Mouse (Mus musculus): ENCODE results near the gene Hist1h4h.
"Not testable (repeated sequence)": the region's sequence is repeated elsewhere in the genome, so short reads cannot be mapped to it uniquely, and the experiment has no call there.

The Hist1h4h gene

GRCm38 (mm10) chr13:23535137-23536075 is 4.6 kb downstream of the Hist1h4h start, which contains the start of gene Hist1h3g:
TSS of gene Hist1h3g (plus strand) at chr13:23535422.
- DNase-seq (ENCODE audit: low spot score): peak; percentile 85

GRCm38 (mm10) chr13:23536076-23536822 is 5.4 kb downstream of the Hist1h4h start:
- DNase-seq (ENCODE audit: low spot score): no peak

- no peak for DNase-seq (ENCODE audit: low spot score)
Measured at GRCm38 (mm10) chr13:23537006-23537710, 6.3 kb downstream of the Hist1h4h start.

- DNase-seq (ENCODE audit: low spot score): no peak
Measured at GRCm38 (mm10) chr13:23538249-23538648, 7.4 kb downstream of the Hist1h4h start.

- DNase-seq (ENCODE audit: low spot score): not testable (repeated sequence)
Measured at GRCm38 (mm10) chr13:23539821-23540220, 9.0 kb downstream of the Hist1h4h start.

GRCm38 (mm10) chr13:23541497-23541896 is 10.6 kb downstream of the Hist1h4h start:
- no peak for DNase-seq (ENCODE audit: low spot score)

- not testable (repeated sequence) for DNase-seq (ENCODE audit: low spot score)
Measured at GRCm38 (mm10) chr13:23542225-23542980, 11.6 kb downstream of the Hist1h4h start.

GRCm38 (mm10) chr13:23542999-23543607 is 12.3 kb downstream of the Hist1h4h start, which contains the start of gene Hist1h2bh:
TSS of gene Hist1h2bh (minus strand) at chr13:23543392.
- DNase-seq (ENCODE audit: low spot score): peak; percentile 81

- peak; percentile 94 for DNase-seq (ENCODE audit: low spot score)
Measured at GRCm38 (mm10) chr13:23543965-23544786, 13.3 kb downstream of the Hist1h4h start, which contains the start of gene Hist1h3f. TSS of gene Hist1h3f (plus strand) at chr13:23544052.

- DNase-seq (ENCODE audit: low spot score): not testable (repeated sequence)
Measured at GRCm38 (mm10) chr13:23544787-23545120, 13.9 kb downstream of the Hist1h4h start.

GRCm38 (mm10) chr13:23546694-23547093 is 15.8 kb downstream of the Hist1h4h start:
- no peak for DNase-seq (ENCODE audit: low spot score)

GRCm38 (mm10) chr13:23550761-23551145 is 19.9 kb downstream of the Hist1h4h start:
- DNase-seq (ENCODE audit: low spot score): no peak

- peak; percentile 94 for DNase-seq (ENCODE audit: low spot score)
Measured at GRCm38 (mm10) chr13:23551146-23551834, 20.4 kb downstream of the Hist1h4h start, which contains the start of gene Hist1h4f. TSS of gene Hist1h4f (minus strand) at chr13:23551648.

GRCm38 (mm10) chr13:23551931-23552914 is 21.4 kb downstream of the Hist1h4h start:
- no peak for DNase-seq (ENCODE audit: low spot score)

- no peak for DNase-seq (ENCODE audit: low spot score)
Measured at GRCm38 (mm10) chr13:23552962-23553361, 22.1 kb downstream of the Hist1h4h start, which contains the start of gene Hist1h1d. TSS of gene Hist1h1d (plus strand) at chr13:23553262.

GRCm38 (mm10) chr13:23554393-23554792 is 23.5 kb downstream of the Hist1h4h start:
- no peak for DNase-seq (ENCODE audit: low spot score)

- DNase-seq (ENCODE audit: low spot score): no peak
Measured at GRCm38 (mm10) chr13:23554925-23555838, 24.3 kb downstream of the Hist1h4h start.

Data from layer of hippocampus, adult 9-10 months (tissue).